Mouse (Mus musculus) right cerebral cortex, postnatal 25 days (tissue): ENCODE data around the gene Inhbb.

Experiments used
- DNase-seq: peaks from one replicate; pipeline ENCODE4 v3.0.0; 2022

The Inhbb gene

DNA sequence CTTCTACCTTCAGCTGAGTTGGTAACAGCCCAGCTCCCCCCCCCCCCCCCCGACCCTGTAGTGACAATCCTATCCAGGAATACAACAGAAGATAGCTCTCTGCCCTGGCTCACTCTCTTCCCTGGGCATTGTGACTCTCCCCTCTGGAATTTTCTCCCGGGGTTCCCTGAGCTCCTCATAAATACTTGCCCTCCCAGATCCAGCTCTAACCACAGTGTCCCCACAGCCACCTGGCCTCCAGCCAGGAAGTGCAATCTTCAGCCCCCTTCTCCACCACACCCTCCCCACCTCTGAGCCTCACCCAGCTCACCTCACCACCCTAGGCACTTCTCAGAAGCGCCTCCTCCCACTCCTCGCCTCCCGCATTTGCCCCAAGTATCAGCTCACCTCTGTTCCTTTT is 46.7 kb downstream of the Inhbb start:
- DNase-seq: no peak

GRCm38 (mm10) chr1:119367546-119367945 is 54.5 kb downstream of the Inhbb start:
- no peak for DNase-seq

DNA sequence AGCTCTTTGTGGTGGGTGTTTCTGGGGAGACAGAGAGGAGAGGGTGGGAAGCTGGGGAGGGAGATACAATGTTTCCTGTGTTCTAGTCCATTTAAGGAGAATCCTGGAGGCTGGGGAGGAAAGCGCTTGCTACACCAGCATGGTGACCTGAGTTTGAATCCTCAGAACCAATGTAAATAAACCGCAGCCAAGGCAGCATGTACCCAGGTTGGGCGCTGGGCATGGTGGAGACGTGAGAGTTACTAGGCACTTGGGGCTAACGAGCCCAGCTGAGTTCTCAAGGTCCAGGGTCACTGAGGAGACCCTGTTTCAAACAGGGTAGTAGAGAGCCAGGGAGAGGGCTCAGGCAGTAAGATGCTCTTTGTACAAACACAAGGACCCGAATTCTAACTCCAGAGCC is 55.7 kb downstream of the Inhbb start:
- no peak for DNase-seq
